ENCODE assay signal across 23 mouse cellular contexts in the genomic region with DNA sequence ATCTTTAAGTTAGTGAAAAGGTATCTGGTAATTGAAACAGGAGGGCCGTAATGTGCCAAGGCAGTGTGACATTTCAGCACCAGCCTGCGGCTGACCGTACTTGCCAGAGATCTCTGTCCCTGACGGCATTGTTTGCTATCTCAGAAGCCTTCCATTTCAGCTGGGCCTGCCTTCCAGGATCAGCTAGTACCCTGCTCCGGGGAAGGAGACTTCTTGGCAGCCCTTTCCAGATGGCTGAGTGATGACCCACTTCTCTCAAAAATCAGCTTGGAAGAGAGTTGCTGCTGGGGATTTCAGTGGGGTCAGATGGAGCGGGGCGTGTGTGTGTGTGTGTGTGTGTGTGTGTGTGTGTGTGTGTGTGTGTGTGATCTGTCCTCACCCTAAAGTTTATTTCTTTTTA. TPM values are rescaled to one million over a fixed set of nuclear protein-coding genes. Genes with fewer than 3 reads are reported as not detected.
DNase-seq lines count a peak whose midpoint lies in the region; ATAC-seq lines count a peak whose summit lies in the region.
"Had no signal": no experiment of that assay in that cellular context is flagged by ENCODE, and none has a peak within 500 bp of the region (broad histone marks: within the 10 kb centered on the region; RNA-seq: fewer than 3 reads in every experiment).

No protein-coding gene starts in this region.

- no peak overlapping the region for H3K4me3 ChIP-seq in kidney, embryonic 15.5 days (replicated peaks)
- H3K4me3 ChIP-seq: embryonic facial prominence, embryonic 15.5 days; forebrain, embryonic 12.5 days; heart, embryonic 10.5 days; hindbrain, embryonic 12.5 days had no signal

- whole genome bisulfite sequencing in kidney, embryonic 15.5 days: 65% methylated on average over 7 of the region's 7 CpGs

- H3K27ac ChIP-seq in kidney, embryonic 15.5 days: 0 out of 2 replicates have a peak overlapping the region, but pooled peaks have one; percentile 22
- H3K27ac ChIP-seq: embryonic facial prominence, embryonic 15.5 days; forebrain, embryonic 12.5 days; heart, embryonic 10.5 days; hindbrain, embryonic 12.5 days; hindbrain, postnatal 0 days had no signal

- no peaks in the 10 kb centered on the region for H3K36me3 ChIP-seq in kidney, embryonic 15.5 days
- H3K36me3 ChIP-seq: embryonic facial prominence, embryonic 15.5 days; forebrain, embryonic 12.5 days; G1E; heart, embryonic 10.5 days; hindbrain, embryonic 12.5 days had no signal

- no peaks in the 10 kb centered on the region for H3K9me3 ChIP-seq in kidney, embryonic 15.5 days (replicated peaks)
- H3K9me3 ChIP-seq: embryonic facial prominence, embryonic 15.5 days; forebrain, embryonic 12.5 days; G1E; heart, embryonic 10.5 days; hindbrain, embryonic 12.5 days had no signal

- DNase-seq in cerebellum, postnatal 4 days (ENCODE audit: low spot score in 2 of 2): no peak
- no peak for DNase-seq in kidney, adult 18-20 months
- peak; percentile 50 to 53 for DNase-seq in cerebellum, postnatal 14 days
- peak; percentile 79 for DNase-seq in retina, postnatal 1 day
- no peak for DNase-seq in right cerebral cortex, postnatal 25 days
- DNase-seq: adrenal gland, adult 8-10 months; adrenal gland, postnatal 36 days; B cell, adult 2 months; embryo, embryonic 11 days; gastrocnemius, postnatal 10 days; heart, adult 18-20 months; heart, postnatal 10 days; heart, postnatal 4 days had no signal

- no peak overlapping the region for H3K4me2 ChIP-seq in kidney, embryonic 15.5 days
- H3K4me2 ChIP-seq: embryonic facial prominence, embryonic 15.5 days; forebrain, embryonic 12.5 days; hindbrain, embryonic 12.5 days had no signal

- peaks cover 17% of the 10 kb centered on the region for H3K4me1 ChIP-seq in kidney, embryonic 15.5 days
- H3K4me1 ChIP-seq: embryonic facial prominence, embryonic 15.5 days; forebrain, embryonic 12.5 days; heart, embryonic 10.5 days; hindbrain, embryonic 12.5 days had no signal

- no peaks in the 10 kb centered on the region for H3K27me3 ChIP-seq in kidney, embryonic 15.5 days
- H3K27me3 ChIP-seq: embryonic facial prominence, embryonic 15.5 days; forebrain, embryonic 12.5 days; hindbrain, embryonic 12.5 days had no signal

- ATAC-seq in cerebellum, adult (ENCODE audit: insufficient number of reproducible peaks, low FRiP score, low TSS enrichment): 0 out of 2 replicates have a peak, but pooled peaks have one; percentile 29
- ATAC-seq in kidney, embryonic 15.5 days (replicated peaks; ENCODE audit: low FRiP score): no peak
- ATAC-seq: CD4-positive, CD25-positive, alpha-beta regulatory T cell, adult 4 months; forebrain, embryonic 16.5 days; hindbrain, postnatal 0 days had no signal

- no peak overlapping the region for H3K9ac ChIP-seq in kidney, embryonic 15.5 days
- H3K9ac ChIP-seq: embryonic facial prominence, embryonic 15.5 days; forebrain, embryonic 12.5 days; hindbrain, embryonic 12.5 days had no signal

RNA-seq across cellular contexts. Expression of a gene that starts 16.9 kb away (rescaled TPM):
- polyA plus RNA-seq in kidney, embryonic 15.5 days (2015; fragmentation: Nextera tagmentation; extraction: Ambion mirVana): 12.7 and 15.3 TPM in 2 replicates
- polyA plus RNA-seq: G1E had no signal

Comparison
In these comparisons a context has a peak if more than half of its experiments do, and no peak if none do; other contexts are left out.
1. DNase-seq: peak in cerebellum, postnatal 14 days (2 of 2) and retina, postnatal 1 day (single experiment); none in cerebellum, postnatal 4 days (0 of 2), kidney, adult 18-20 months (single experiment) and right cerebral cortex, postnatal 25 days (single experiment).